Mouse (Mus musculus): ENCODE data around the gene Ptprm. TPM values are rescaled to one million over a fixed set of nuclear protein-coding genes. Genes with fewer than 3 reads are reported as not detected.
A peak's percentile ranks its signal among the peaks of the same experiment; 100 is the strongest.

Gene Ptprm
- polyA plus RNA-seq, 1 experiment from 2014 or later = 12.6 TPM

DNA sequence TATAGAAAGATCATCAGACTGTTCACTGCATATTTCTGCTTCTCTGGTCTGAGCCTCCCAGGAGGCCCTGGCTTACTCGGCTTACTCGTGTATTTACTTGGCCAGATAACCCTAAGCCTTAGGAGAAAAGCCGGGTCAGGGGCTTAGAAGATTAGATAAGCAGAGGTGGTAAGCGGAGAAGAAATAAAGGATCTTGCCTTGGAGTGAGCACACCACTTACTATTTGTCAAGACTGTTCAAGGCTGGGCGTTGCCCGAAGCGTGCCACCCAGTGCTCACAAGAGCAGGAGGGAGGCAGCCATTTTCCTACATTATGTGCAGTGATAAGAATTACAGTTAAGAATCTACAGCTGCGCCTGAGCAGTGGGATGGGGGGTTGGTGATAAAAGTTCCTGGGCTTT lies 646.6 kb downstream of the Ptprm start:
- peaks cover 20% of the 10 kb centered on the region for H3K4me1 ChIP-seq
- no peaks in the 10 kb centered on the region for H3K36me3 ChIP-seq
- H3K27me3 ChIP-seq (ENCODE audit: insufficient read depth, poor library complexity, severe bottlenecking) = no peaks in the 10 kb centered on the region
- DNase-seq (ENCODE audit: low spot score) = no peak
- H3K9me3 ChIP-seq = no peaks in the 10 kb centered on the region
- no peak overlapping the region for H3K4me3 ChIP-seq
- 18% methylated on average over 8 of the region's 8 CpGs for WGBS
- peak overlapping the region; percentile 38; the same call in 1 of the 2 replicates for H3K27ac ChIP-seq

DNA sequence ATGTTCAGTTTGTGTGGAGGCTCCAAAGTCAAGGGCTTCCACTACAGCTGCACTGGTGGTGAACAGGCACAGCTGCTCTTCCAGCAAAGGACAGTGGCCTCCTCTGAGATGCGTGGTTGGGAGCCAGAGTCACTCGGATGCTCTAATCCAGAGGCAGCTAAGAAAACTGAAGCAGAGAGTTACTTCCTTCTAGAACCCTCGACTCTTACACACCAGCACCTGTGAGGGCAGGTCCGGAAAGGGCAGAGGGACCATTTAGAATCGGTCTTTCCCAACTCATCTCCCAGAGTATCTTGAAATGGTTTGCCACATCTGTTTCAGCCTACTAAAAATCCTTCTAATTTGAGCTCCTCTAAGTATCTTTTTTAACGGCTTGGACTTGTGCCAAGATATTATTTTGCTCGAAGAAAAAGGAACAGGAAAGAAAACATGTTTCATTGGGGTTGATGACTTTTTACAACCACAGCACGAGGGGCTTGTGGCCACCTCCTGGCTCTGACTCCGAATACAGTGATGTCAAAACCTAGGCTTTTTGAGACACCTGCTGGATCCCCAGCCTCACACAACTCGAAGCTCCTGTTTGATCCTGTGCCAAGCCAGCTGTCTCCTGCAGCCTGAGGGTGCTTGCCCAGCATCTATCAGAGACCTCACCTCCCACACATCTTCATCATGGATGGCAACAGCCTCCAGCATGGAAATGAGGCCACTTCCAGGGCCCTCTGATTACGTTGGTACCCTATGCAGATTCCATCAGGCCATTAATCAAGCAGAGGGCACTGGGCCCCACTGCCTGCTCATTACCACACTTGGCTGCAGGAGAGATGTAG lies 652.7 kb downstream of the Ptprm start:
- no peaks in the 10 kb centered on the region for H3K4me1 ChIP-seq
- H3K27ac ChIP-seq = no peak overlapping the region
- H3K4me3 ChIP-seq = no peak overlapping the region
- 80% methylated on average over 11 of the region's 11 CpGs for WGBS
- no peaks in the 10 kb centered on the region for H3K9me3 ChIP-seq
- no peaks in the 10 kb centered on the region for H3K27me3 ChIP-seq (ENCODE audit: insufficient read depth, poor library complexity, severe bottlenecking)
- no peaks in the 10 kb centered on the region for H3K36me3 ChIP-seq
- DNase-seq (ENCODE audit: low spot score) = no peak

DNA sequence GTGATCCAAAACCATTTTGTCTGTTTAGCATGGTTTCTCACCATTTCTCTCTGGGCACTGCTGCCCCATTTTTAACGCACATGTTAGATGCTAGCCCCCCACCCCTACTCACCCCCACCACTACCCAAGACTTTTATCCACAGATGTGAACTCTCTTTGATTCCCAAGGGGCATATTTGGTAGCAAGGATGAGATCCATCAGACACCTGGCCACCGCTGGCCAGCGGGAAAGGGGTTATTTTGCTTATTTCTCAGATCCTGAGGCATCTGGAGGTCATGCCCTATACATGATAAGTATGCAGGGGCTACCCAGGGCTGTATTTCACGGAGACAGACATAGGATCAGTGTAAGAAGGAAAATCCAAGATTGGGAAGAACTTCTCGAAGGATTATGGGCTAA lies 654.4 kb downstream of the Ptprm start:
- Histone ChIP-seq H3K9me3 (no peaks in the 10 kb centered on the region), H3K4me1 (no peaks in the 10 kb centered on the region), H3K4me3 (no peak overlapping the region), H3K27ac (no peak overlapping the region), H3K36me3 (no peaks in the 10 kb centered on the region), H3K27me3 (ENCODE audit: insufficient read depth, poor library complexity, severe bottlenecking) (no peaks in the 10 kb centered on the region)
- WGBS = 76% methylated on average over 5 of the region's 5 CpGs
- DNase-seq (ENCODE audit: low spot score) = no peak

DNA sequence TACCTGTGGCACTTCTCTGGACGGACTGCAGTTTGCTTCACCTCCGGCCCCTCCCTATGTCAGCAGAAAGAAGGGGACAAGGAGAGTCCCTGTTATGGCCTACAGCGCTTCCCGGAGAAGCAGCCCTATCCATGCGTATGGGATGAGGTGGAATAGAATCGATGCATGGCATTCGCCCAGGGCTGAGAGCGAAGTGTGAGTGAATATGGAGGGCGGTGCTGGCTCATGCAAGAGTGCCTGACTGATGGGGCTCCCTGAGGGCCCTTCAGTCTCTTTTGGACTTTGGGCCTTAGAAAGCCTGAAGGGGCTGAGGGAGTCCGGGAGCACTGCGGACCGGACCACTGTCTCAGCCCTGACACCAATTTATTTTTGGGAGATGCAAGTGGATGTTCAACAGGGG lies 656.6 kb downstream of the Ptprm start:
- 87% methylated on average over 12 of the region's 12 CpGs for WGBS
- Histone ChIP-seq H3K27ac (no peak overlapping the region), H3K4me3 (no peak overlapping the region), H3K27me3 (ENCODE audit: insufficient read depth, poor library complexity, severe bottlenecking) (no peaks in the 10 kb centered on the region), H3K4me1 (peaks cover 9% of the 10 kb centered on the region; the same call in 1 of the 2 replicates), H3K9me3 (no peaks in the 10 kb centered on the region), H3K36me3 (no peaks in the 10 kb centered on the region)
- no peak for DNase-seq (ENCODE audit: low spot score)

DNA sequence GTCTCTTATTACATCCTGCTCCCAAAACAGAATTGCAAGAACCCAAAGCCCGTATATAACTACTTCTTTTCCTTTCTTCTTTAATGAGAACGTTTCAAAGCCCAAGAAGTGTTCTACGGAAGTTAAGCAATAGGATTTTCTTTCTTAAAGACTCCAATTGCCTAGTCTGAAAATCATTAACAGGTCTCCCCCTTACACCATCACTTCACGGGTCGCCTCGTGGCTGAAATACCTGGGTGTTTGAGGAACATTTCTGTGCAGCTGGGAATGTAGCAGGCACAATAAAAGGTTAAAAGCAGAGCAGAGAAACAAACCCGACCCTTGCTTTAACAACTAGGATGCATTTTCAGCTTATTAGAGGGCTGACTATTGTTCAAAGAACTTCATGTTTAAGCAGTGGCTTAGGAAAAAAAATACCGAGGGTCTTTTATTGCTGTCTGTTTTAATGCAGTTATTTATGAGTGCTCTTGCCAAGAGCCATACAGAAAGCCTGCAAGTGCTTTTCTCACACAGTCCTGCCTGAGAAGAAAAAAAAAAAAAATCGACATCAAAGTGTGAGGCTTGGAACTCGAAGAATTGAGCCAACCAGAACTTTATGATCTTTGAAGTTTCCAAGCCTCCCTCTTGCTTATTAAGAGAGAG lies 657.6 kb downstream of the Ptprm start:
- H3K4me3 ChIP-seq = no peak overlapping the region
- no peaks in the 10 kb centered on the region for H3K9me3 ChIP-seq
- H3K4me1 ChIP-seq = peaks cover 9% of the 10 kb centered on the region; the same call in 1 of the 2 replicates
- no peaks in the 10 kb centered on the region for H3K27me3 ChIP-seq (ENCODE audit: insufficient read depth, poor library complexity, severe bottlenecking)
- H3K36me3 ChIP-seq = no peaks in the 10 kb centered on the region
- no peak overlapping the region for H3K27ac ChIP-seq
- WGBS = 66% methylated on average over 10 of the region's 10 CpGs
- DNase-seq (ENCODE audit: low spot score) = no peak

DNA sequence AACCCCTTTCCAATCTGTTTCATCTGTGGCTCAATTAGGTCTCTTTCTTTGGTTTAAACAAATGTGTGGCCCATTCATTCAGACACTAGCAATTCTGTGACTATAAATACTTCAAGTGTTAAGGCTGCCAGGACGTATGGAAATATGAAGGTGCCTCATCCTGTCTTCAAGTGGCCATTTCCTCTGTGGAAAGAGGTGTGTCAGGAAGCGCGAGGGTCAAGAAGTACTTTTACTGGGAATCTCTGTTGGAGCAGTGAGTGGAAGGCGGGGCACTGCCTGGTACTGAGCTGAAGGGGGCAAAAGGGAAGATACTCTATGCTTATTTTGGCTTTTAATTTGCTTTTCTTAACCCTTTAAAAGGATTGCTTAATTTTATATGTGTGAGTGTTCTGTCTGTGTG lies 659.9 kb downstream of the Ptprm start:
- H3K4me3 ChIP-seq = no peak overlapping the region
- 57% methylated on average over 4 of the region's 4 CpGs for WGBS
- DNase-seq (ENCODE audit: low spot score) = no peak
- peaks cover 9% of the 10 kb centered on the region; the same call in 1 of the 2 replicates for H3K4me1 ChIP-seq
- no peaks in the 10 kb centered on the region for H3K36me3 ChIP-seq
- no peaks in the 10 kb centered on the region for H3K9me3 ChIP-seq
- H3K27ac ChIP-seq = no peak overlapping the region
- H3K27me3 ChIP-seq (ENCODE audit: insufficient read depth, poor library complexity, severe bottlenecking) = no peaks in the 10 kb centered on the region

DNA sequence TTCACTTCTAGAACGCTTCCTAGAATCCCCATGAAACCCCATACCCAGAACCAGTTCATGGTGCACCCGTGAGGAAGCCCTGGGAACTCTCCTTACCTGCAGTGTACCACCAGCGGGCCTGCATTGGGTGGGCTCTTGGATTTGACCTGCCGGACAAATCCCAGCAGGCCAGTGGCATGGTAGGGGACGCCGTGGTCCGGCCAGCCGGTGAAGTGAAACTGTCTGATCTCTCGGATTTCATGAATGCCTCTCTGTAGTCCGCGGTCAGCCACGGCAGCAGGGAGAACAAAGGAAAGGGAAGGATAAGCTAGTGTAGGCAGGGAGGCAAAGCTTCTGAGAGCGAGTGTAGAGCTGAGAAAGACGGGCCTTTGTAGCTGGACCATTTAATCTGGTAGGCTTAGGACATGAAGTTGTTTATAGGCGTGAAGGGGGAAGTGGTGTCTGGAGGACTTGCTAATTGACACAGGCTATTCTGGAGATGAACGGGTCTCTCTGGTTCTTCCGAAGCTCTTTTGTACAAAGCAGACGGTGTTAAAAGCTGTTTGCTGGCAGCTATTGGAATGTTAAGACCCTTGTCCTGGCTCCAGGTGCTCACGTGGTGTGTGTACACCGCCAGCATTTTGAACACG lies 660.5 kb downstream of the Ptprm start:
- no peak overlapping the region for H3K4me3 ChIP-seq
- no peak overlapping the region for H3K27ac ChIP-seq
- 68% methylated on average over 21 of the region's 21 CpGs for WGBS
- DNase-seq (ENCODE audit: low spot score) = no peak
- peaks cover 15% of the 10 kb centered on the region for H3K4me1 ChIP-seq
- no peaks in the 10 kb centered on the region for H3K9me3 ChIP-seq
- no peaks in the 10 kb centered on the region for H3K27me3 ChIP-seq (ENCODE audit: insufficient read depth, poor library complexity, severe bottlenecking)
- no peaks in the 10 kb centered on the region for H3K36me3 ChIP-seq

DNA sequence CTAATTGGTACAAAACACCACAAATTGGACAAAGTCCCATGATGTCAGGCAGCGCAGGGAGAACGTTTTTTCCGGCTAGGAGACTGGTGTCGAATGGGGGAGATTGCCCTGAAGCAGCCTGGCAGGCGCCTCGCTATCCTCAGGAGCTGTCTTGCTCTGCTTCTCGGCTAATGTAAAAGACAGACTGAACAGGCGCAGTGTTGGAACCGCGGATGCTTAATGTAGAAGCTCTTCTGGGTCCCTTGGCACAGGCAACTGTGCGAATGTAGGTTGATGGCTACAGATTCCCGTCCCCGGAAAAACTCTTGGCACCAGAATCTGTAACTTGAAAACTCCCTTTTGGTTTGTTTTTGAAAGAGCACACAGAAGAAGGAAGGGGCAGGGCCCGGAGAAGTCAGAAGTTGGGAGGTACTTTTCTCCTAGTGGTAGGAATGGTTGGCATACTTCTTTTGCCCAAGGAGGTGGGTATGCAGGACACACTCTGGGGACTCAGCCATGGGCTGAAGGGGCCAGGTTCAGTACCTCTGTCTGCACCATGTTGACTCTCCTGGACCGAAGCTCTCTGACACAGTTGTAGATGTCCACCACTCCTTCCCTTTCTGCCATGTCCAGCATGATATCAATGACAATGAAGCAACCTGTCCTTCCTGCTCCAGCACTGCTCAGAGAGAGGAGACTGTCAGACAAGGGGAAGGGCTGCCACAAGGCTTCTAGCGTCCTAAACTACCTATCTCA lies 661.1 kb downstream of the Ptprm start:
- Histone ChIP-seq H3K4me3 (no peak overlapping the region), H3K27me3 (ENCODE audit: insufficient read depth, poor library complexity, severe bottlenecking) (no peaks in the 10 kb centered on the region), H3K9me3 (no peaks in the 10 kb centered on the region)

DNA sequence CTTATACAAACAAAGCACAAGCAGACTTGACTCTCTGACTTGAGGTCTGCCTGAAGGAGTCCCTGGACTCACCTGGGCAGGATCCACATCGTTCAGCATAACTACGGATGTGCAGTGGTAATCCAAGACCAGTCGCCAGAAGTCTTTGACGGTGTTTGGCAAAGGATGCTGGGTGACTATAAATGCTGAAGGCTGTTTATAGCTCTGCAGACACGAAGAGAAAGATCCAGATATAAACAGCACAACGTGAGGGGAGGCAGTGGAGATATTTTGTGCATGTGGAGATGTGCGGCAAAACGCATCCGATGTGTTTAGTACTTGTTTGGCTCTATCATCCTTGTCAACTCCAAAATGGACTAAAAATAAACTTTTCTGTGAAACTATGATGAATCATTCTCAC lies 666.1 kb downstream of the Ptprm start:
- Histone ChIP-seq H3K27me3 (ENCODE audit: insufficient read depth, poor library complexity, severe bottlenecking) (no peaks in the 10 kb centered on the region), H3K9me3 (no peaks in the 10 kb centered on the region), H3K36me3 (no peaks in the 10 kb centered on the region), H3K4me1 (peaks cover 6% of the 10 kb centered on the region), H3K27ac (no peak overlapping the region), H3K4me3 (no peak overlapping the region)
- WGBS = 87% methylated on average over 9 of the region's 9 CpGs
- no peak for DNase-seq (ENCODE audit: low spot score)

More for the DNA sequence above, 661.1 kb downstream of the Ptprm start:
- Histone ChIP-seq H3K27ac (no peak overlapping the region), H3K4me1 (peaks cover 15% of the 10 kb centered on the region), H3K36me3 (no peaks in the 10 kb centered on the region)
- no peak for DNase-seq (ENCODE audit: low spot score)
- WGBS = 89% methylated on average over 16 of the region's 16 CpGs

DNA sequence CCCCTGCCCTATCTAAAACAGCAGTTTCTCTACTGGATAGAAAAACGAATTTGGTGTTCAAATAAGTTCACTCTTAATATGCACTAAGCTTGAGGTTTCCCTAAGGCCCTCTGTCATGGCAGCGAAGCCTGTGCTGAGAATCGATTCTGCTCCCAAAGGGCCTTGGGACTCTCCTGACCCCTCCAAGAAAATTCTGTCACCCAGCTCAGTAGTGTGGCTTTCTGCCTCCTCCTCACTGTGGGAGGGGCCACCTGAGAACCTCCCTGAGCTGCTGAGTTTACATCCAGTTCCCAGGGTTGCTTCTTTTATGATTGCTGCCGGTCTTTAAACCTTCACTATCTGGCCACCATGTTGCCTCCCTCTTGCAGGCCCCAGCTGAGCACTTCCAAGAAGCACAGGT lies 666.7 kb downstream of the Ptprm start:
- H3K27me3 ChIP-seq (ENCODE audit: insufficient read depth, poor library complexity, severe bottlenecking) = no peaks in the 10 kb centered on the region
- H3K36me3 ChIP-seq = no peaks in the 10 kb centered on the region
- DNase-seq (ENCODE audit: low spot score) = no peak
- H3K9me3 ChIP-seq = no peaks in the 10 kb centered on the region
- H3K4me1 ChIP-seq = peaks cover 6% of the 10 kb centered on the region
- 76% methylated on average over 4 of the region's 4 CpGs for WGBS
- no peak overlapping the region for H3K4me3 ChIP-seq
- no peak overlapping the region for H3K27ac ChIP-seq

DNA sequence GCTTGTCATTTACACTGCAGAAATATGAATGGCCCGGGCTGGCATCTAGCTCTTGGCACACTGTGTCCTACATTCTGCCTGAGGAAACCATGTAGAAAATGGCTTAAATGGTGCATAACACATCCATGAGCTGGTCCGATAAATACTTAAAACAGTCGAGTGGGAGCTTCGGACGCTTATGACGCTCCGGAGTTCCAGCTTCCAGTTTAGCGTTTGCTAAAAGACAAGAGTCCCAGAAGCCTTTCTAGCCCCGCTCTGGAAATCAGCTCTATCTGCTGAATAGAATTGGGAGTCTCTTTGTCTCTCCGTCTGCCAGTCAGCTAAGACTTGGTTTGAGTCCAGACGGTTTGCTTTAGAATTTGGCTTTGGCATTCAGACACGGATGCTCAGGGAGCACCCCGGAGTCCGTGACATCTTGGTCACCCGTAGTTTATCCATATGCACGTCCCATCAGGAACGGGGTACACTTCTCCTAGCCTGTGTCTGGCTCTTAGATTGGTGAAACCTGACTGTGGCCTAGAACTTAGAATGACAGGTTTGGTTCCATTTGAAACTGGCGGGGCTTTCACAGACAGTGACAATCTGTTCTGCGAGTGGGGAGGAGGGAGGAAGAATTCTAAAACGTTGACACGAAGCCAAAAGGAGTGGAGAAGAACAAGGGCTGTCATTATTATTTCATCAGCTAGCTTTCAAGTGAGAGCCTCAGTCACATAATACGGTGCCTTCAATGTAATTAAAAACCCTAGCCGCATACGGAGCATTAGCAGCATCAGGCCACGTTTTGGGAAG lies 667.4 kb downstream of the Ptprm start:
- Histone ChIP-seq H3K36me3 (no peaks in the 10 kb centered on the region), H3K4me3 (no peak overlapping the region), H3K9me3 (no peaks in the 10 kb centered on the region), H3K27ac (no peak overlapping the region), H3K27me3 (ENCODE audit: insufficient read depth, poor library complexity, severe bottlenecking) (no peaks in the 10 kb centered on the region), H3K4me1 (peaks cover 6% of the 10 kb centered on the region)
- no peak for DNase-seq (ENCODE audit: low spot score)
- 86% methylated on average over 25 of the region's 25 CpGs for WGBS

DNA sequence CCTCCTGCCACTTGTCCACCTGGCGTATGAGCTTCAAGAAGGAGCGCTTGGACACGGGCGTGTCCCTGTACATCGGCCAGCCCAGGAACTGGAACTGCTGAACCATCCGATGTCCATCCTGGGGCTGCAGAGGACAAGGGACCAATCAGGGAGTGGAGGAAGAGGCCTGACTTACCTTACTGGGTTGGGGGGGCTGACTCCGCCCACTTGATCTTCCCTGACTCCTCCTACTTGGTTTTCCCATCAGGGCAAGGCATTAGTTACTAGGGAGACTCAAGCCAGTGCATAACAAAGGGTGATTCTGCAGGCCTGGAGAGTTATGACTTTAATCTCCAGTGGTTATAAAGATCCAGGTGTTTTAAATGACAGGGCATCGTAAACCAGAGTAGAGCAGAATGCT lies 670.8 kb downstream of the Ptprm start:
- no peak overlapping the region for H3K4me3 ChIP-seq
- no peak overlapping the region for H3K27ac ChIP-seq
- no peaks in the 10 kb centered on the region for H3K4me1 ChIP-seq
- no peaks in the 10 kb centered on the region for H3K9me3 ChIP-seq
- no peak for DNase-seq (ENCODE audit: low spot score)
- H3K27me3 ChIP-seq (ENCODE audit: insufficient read depth, poor library complexity, severe bottlenecking) = no peaks in the 10 kb centered on the region
- WGBS = 78% methylated on average over 8 of the region's 8 CpGs
- H3K36me3 ChIP-seq = no peaks in the 10 kb centered on the region
